Mouse (Mus musculus) heart, adult 2 months (tissue): Measurements from ENCODE around the gene Grhl3. TPM values are rescaled to one million over a fixed set of nuclear protein-coding genes. Genes with fewer than 3 reads are reported as not detected.
A peak's percentile ranks its signal among the peaks of the same experiment; 100 is the strongest.
"Not testable (repeated sequence)": the region's sequence is repeated elsewhere in the genome, so short reads cannot be mapped to it uniquely, and the experiment has no call there.

Experiments
- DNase-seq, 2 experiments: peaks; one replicate each; pipeline ENCODE4 v3.0.0; 2021
- H3K27ac ChIP-seq: fragments of 200-600 bp; 2 replicates; pipeline ENCODE4 v1.8.1; 2022
- H3K27me3 ChIP-seq: fragments of 200-500 bp; 2 replicates; pipeline ENCODE4 v1.6.1; 2012; ENCODE audit warnings: mild to moderate bottlenecking, low read length, inconsistent platforms, mixed read lengths; ENCODE audit not compliant: control insufficient read depth, insufficient read depth
- H3K36me3 ChIP-seq: fragments of 200-500 bp; 2 replicates; pipeline ENCODE4 v1.6.1; 2012; ENCODE audit warnings: low read length, inconsistent platforms; ENCODE audit not compliant: control insufficient read depth, insufficient read depth
- H3K4me1 ChIP-seq: fragments of 200-500 bp; 2 replicates; pipeline ENCODE4 v1.6.1; 2011; ENCODE audit warnings: low read length; ENCODE audit not compliant: control insufficient read depth, insufficient read depth
- H3K4me3 ChIP-seq: fragments of 200-600 bp; 2 replicates; pipeline ENCODE4 v1.8.1; 2022
- H3K79me2 ChIP-seq: fragments of 200-500 bp; replicated peaks from 2 replicates; pipeline ENCODE4 v1.6.1; 2012; ENCODE audit warnings: mild to moderate bottlenecking, inconsistent platforms, low read length, moderate library complexity, mixed read lengths; ENCODE audit not compliant: control insufficient read depth, insufficient read depth
- H3K9ac ChIP-seq: fragments of 200-500 bp; 2 replicates; pipeline ENCODE4 v1.6.1; 2012; ENCODE audit warnings: low read depth, mild to moderate bottlenecking, control low read depth, inconsistent platforms, low read length, mixed read lengths
- CTCF ChIP-seq: fragments of 200-600 bp; IDR thresholded peaks from 2 replicates; pipeline ENCODE4 v1.8.1; 2022; ENCODE audit warnings: antibody characterized with exemption, mild to moderate bottlenecking, moderate library complexity
- EP300 ChIP-seq: fragments of 200-500 bp; IDR thresholded peaks from 2 replicates; pipeline ENCODE4 v1.6.1; 2011; ENCODE audit warnings: low read depth, low read length, control low read depth; ENCODE audit not compliant: insufficient read depth
- POLR2A ChIP-seq: fragments of 200-500 bp; IDR thresholded peaks from 2 replicates; pipeline ENCODE4 v1.6.1; 2011; ENCODE audit warnings: mild to moderate bottlenecking, low read depth, low read length, control low read depth; ENCODE audit not compliant: insufficient read depth
- WGBS: fragments of 180-500 bp; shearing (Covaris S2); methylation state at CpG from one replicate; pipeline ENCODE4 v1.1.7; 2018; 5-methylcytosine and 5-hydroxymethylcytosine counted together
- intact Hi-C: fragments of 180-260 bp; cut with DNase I; formaldehyde crosslinking; loops from one replicate; pipeline ENCODE4 v1.15.1; 2025
- long read RNA-seq: library from polyadenylated mRNA; stranded (forward); transcript quantifications from one replicate; pipeline ENCODE4 v2.0.0, GENCODE M21; 2021
- polyA plus RNA-seq: library from polyadenylated mRNA; depleted of rRNA; stranded (reverse); fragments of >200 nt; gene quantifications from 2 replicates; pipeline ENCODE4 v1.2.3, GENCODE M21; 2012; rRNA removed
- total RNA-seq, 2 experiments: library from RNA; stranded (reverse); gene quantifications; 2 replicates each; pipeline ENCODE4 v1.2.3; 2021

Grhl3 gene
- total RNA-seq = under 1 TPM; 0.08 to 0.14 TPM
- polyA plus RNA-seq = 0.04 TPM in 1 of 2 replicates, not detected in the other
- long read RNA-seq, partial matches to known transcripts = 0 of 1 reads
- long read RNA-seq, other reads (novel, unspliced or antisense) = 1 of 1 reads

GRCm38 (mm10) chr4:135573251-135573808 is at the start of gene Grhl3:
Gene Grhl3 (minus strand): TSS chr4:135573630.
- WGBS = 2% methylated on average over 31 of the region's 31 CpGs
- peaks cover 1% of the 10 kb centered on the region; the same call in 1 of the 2 replicates for H3K27me3 ChIP-seq
- peak within 1 kb of the TSS; percentile 37; the same call in 1 of the 2 replicates for H3K4me3 ChIP-seq
- H3K9ac ChIP-seq = peak within 1 kb of the TSS; percentile 28
- DNase-seq = peak; percentile 25 to 33
- intact Hi-C loops = loop anchor here (5.0 kb wide), 1 partner anchor 56 kb away; no protein-coding TSS in a partner anchor
- H3K79me2 ChIP-seq = no peaks in the 10 kb centered on the region
- H3K27ac ChIP-seq = no peak within 1 kb of the TSS
- H3K4me1 ChIP-seq = no peaks in the 10 kb centered on the region
- TF ChIP-seq POLR2A = no peak
- TF ChIP-seq EP300 = no peak
- TF ChIP-seq CTCF = no peak
- H3K36me3 ChIP-seq = no peaks in the 10 kb centered on the region

GRCm38 (mm10) chr4:135622290-135622689 is 48.9 kb upstream of the Grhl3 start:
- no peaks in the 10 kb centered on the region for H3K4me1 ChIP-seq
- H3K4me3 ChIP-seq = no peak overlapping the region
- WGBS = 87% methylated on average over 10 of the region's 10 CpGs
- no peak overlapping the region for H3K27ac ChIP-seq
- H3K27me3 ChIP-seq = no peaks in the 10 kb centered on the region; the same call in 1 of the 2 replicates
- no peaks in the 10 kb centered on the region for H3K36me3 ChIP-seq
- no peak for DNase-seq
- TF ChIP-seq POLR2A (no peak), EP300 (no peak)
- no peaks in the 10 kb centered on the region for H3K79me2 ChIP-seq
- intact Hi-C loops = no loop called here
- H3K9ac ChIP-seq = no peak overlapping the region

GRCm38 (mm10) chr4:135620461-135620860 is 47.0 kb upstream of the Grhl3 start:
- Histone ChIP-seq H3K9ac (no peak overlapping the region), H3K36me3 (no peaks in the 10 kb centered on the region), H3K4me1 (no peaks in the 10 kb centered on the region), H3K27me3 (no peaks in the 10 kb centered on the region; the same call in 1 of the 2 replicates), H3K4me3 (no peak overlapping the region), H3K79me2 (no peaks in the 10 kb centered on the region), H3K27ac (no peak overlapping the region)
- 85% methylated on average over 3 of the region's 3 CpGs for WGBS
- intact Hi-C loops = no loop called here
- no peak for DNase-seq
- TF ChIP-seq POLR2A (no peak), EP300 (no peak), CTCF (no peak)

GRCm38 (mm10) chr4:135617783-135618470 is 44.5 kb upstream of the Grhl3 start:
- Histone ChIP-seq H3K79me2 (no peaks in the 10 kb centered on the region), H3K9ac (no peak overlapping the region), H3K36me3 (no peaks in the 10 kb centered on the region), H3K27me3 (no peaks in the 10 kb centered on the region; the same call in 1 of the 2 replicates), H3K4me1 (no peaks in the 10 kb centered on the region), H3K4me3 (no peak overlapping the region), H3K27ac (no peak overlapping the region)
- WGBS = 26% methylated on average over 16 of the region's 16 CpGs
- intact Hi-C loops = no loop called here
- no peak for TF ChIP-seq CTCF
- no peak for TF ChIP-seq EP300
- DNase-seq = peak in 1 of 2 experiments; percentile 9

GRCm38 (mm10) chr4:135617038-135617437 is 43.6 kb upstream of the Grhl3 start:
- no peak for DNase-seq
- 46% methylated on average over 4 of the region's 4 CpGs for WGBS
- H3K4me1 ChIP-seq = no peaks in the 10 kb centered on the region
- H3K4me3 ChIP-seq = no peak overlapping the region
- H3K79me2 ChIP-seq = no peaks in the 10 kb centered on the region
- no peak for TF ChIP-seq CTCF
- TF ChIP-seq EP300 = no peak
- H3K9ac ChIP-seq = no peak overlapping the region
- no peaks in the 10 kb centered on the region; the same call in 1 of the 2 replicates for H3K27me3 ChIP-seq
- intact Hi-C loops = no loop called here
- no peaks in the 10 kb centered on the region for H3K36me3 ChIP-seq
- no peak overlapping the region for H3K27ac ChIP-seq

GRCm38 (mm10) chr4:135615307-135615706 is 41.9 kb upstream of the Grhl3 start:
- H3K36me3 ChIP-seq, H3K27ac ChIP-seq, H3K9ac ChIP-seq, intact Hi-C loops, DNase-seq, H3K4me1 ChIP-seq, H3K79me2 ChIP-seq, H3K27me3 ChIP-seq, H3K4me3 ChIP-seq: not testable (repeated sequence)
- WGBS = 76% methylated on average over 5 of the region's 5 CpGs
